In the genomic region with DNA sequence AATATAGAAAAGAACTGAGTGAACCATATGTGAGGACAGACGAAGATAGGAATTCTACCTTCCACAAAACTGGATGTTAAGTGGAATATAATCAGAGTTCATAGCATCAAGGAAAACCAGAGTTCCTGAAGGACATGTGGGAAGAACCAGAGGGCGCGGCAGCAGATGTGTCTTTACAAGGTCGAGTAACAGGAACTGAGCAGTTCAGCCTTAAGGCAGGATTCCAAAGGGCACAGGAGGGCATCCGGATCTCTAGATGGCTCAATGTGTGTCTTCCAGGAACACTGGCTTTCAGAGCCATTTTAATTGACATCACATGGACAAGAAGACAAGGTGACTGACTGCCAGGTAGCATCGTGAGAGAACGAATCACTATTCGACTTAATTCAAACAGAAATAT, we compare ENCODE assay signal across 15 mouse cellular contexts.
A peak's percentile ranks its signal among the peaks of the same experiment; 100 is the strongest.
DNase-seq lines count a peak whose midpoint lies in the region; ATAC-seq and TF ChIP-seq lines count a peak whose summit lies in the region.
"Had no signal": no experiment of that assay in that cellular context is flagged by ENCODE, and none has a peak within 500 bp of the region (broad histone marks: within the 10 kb centered on the region; RNA-seq: fewer than 3 reads in every experiment).

No protein-coding gene starts in this region.

- H3K4me1 ChIP-seq in forebrain, embryonic 13.5 days, result peaks cover 37% of the 10 kb centered on the region
- H3K4me1 ChIP-seq in small intestine, adult 2 months (ENCODE audit: control insufficient read depth, insufficient read depth, insufficient read length, low read length), result peaks cover 7% of the 10 kb centered on the region; the same call in 1 of the 2 replicates

- no peak for ATAC-seq in forebrain, embryonic 13.5 days

- 90% methylated on average over 8 of the region's 8 CpGs for WGBS in forebrain, embryonic 13.5 days
- 64% methylated on average over 8 of the region's 8 CpGs for WGBS in small intestine, adult 2 months

- H3K36me3 ChIP-seq in forebrain, embryonic 13.5 days (ENCODE audit: poor library complexity, severe bottlenecking), result peaks cover 17% of the 10 kb centered on the region
- H3K36me3 ChIP-seq in small intestine, adult 2 months (ENCODE audit: control insufficient read depth, insufficient read depth, low read length), result peaks cover 21% of the 10 kb centered on the region
- H3K36me3 ChIP-seq: heart, embryonic 15.5 days; neural tube, embryonic 12.5 days had no signal

- no peak overlapping the region for H3K9ac ChIP-seq in forebrain, embryonic 13.5 days
- H3K9ac ChIP-seq: heart, embryonic 15.5 days; neural tube, embryonic 12.5 days had no signal

- no peak overlapping the region for H3K4me3 ChIP-seq in forebrain, embryonic 13.5 days
- no peak overlapping the region for H3K4me3 ChIP-seq in small intestine, adult 2 months (ENCODE audit: low read depth, low read length)
- H3K4me3 ChIP-seq: heart, adult 2 months; heart, embryonic 15.5 days; neural tube, embryonic 12.5 days had no signal

- TF ChIP-seq CTCF in small intestine, adult 2 months (IDR thresholded peaks at IDR 0.05; ENCODE audit: extremely low read depth, insufficient read length, insufficient replicate concordance, low read depth, low read length), result no peak

- TF ChIP-seq POLR2A in small intestine, adult 2 months (IDR thresholded peaks at IDR 0.05; ENCODE audit: low read depth, low read length), result no peak

- H3K27me3 ChIP-seq in forebrain, embryonic 13.5 days, result no peaks in the 10 kb centered on the region
- no peaks in the 10 kb centered on the region for H3K27me3 ChIP-seq in small intestine, adult 2 months (ENCODE audit: control insufficient read depth, insufficient read depth, low read length)
- H3K27me3 ChIP-seq: heart, embryonic 15.5 days; neural tube, embryonic 12.5 days had no signal

- H3K4me2 ChIP-seq in forebrain, embryonic 13.5 days, result no peak overlapping the region
- H3K4me2 ChIP-seq: heart, embryonic 15.5 days; neural tube, embryonic 12.5 days had no signal

- peak overlapping the region; percentile 83 for H3K27ac ChIP-seq in forebrain, embryonic 13.5 days
- 0 out of 2 replicates have a peak overlapping the region, but pooled peaks have one; percentile 5 for H3K27ac ChIP-seq in small intestine, adult 2 months (ENCODE audit: insufficient read depth, low read depth, low read length)
- H3K27ac ChIP-seq: heart, adult 2 months; heart, embryonic 15.5 days; neural tube, embryonic 12.5 days; stomach, postnatal 0 days had no signal

- intact Hi-C loops in heart, postnatal 14 days (cut with DNase I), result no loop called here

- H3K9me3 ChIP-seq in forebrain, embryonic 13.5 days (replicated peaks), result no peaks in the 10 kb centered on the region
- H3K9me3 ChIP-seq: heart, embryonic 15.5 days; neural tube, embryonic 12.5 days had no signal

- DNase-seq in heart, adult 11 months, result peak; percentile 73
- no peak for DNase-seq in heart, postnatal 14 days
- peak; percentile 45 for DNase-seq in kidney, postnatal 10 days
- DNase-seq in kidney, adult 18-20 months, result no peak
- no peak for DNase-seq in T-cell, adult 2 months (ENCODE audit: low spot score)
- DNase-seq: cerebellum, adult 11-12 months; cerebellum, postnatal 25 days; heart, adult 2 months; lung, adult 18-20 months; right cerebral cortex, postnatal 14 days had no signal

Comparison
In these comparisons a context has a peak if more than half of its experiments do, and no peak if none do; other contexts are left out.
1. DNase-seq: peak in heart, adult 11 months (single experiment) and kidney, postnatal 10 days (single experiment); none in heart, postnatal 14 days (0 of 2), kidney, adult 18-20 months (single experiment) and T-cell, adult 2 months (single experiment).